Mouse (Mus musculus): ENCODE measurements around the gene 4930524B15Rik.
A peak's percentile ranks its signal among the peaks of the same experiment; 100 is the strongest.
"Not testable (repeated sequence)": the region's sequence is repeated elsewhere in the genome, so short reads cannot be mapped to it uniquely, and the experiment has no call there.

The 4930524B15Rik gene

GRCm38 (mm10) chr11:31983249-31983648 lies 17.9 kb downstream of the 4930524B15Rik start:
- no peak for DNase-seq (ENCODE audit: low spot score)

- DNase-seq (ENCODE audit: low spot score): no peak
Observed at GRCm38 (mm10) chr11:31984786-31985185, 19.4 kb downstream of the 4930524B15Rik start.

- DNase-seq (ENCODE audit: low spot score): no peak
Observed at GRCm38 (mm10) chr11:31992535-31992934, 27.1 kb downstream of the 4930524B15Rik start.

GRCm38 (mm10) chr11:31999716-32000115 lies 34.3 kb downstream of the 4930524B15Rik start:
- no peak for DNase-seq (ENCODE audit: low spot score)

GRCm38 (mm10) chr11:32000281-32000680 lies 34.9 kb downstream of the 4930524B15Rik start, which contains the start of gene Nsg2:
TSS of gene Nsg2 (plus strand) at chr11:32000463.
- peak; percentile 73 for DNase-seq (ENCODE audit: low spot score)

GRCm38 (mm10) chr11:32001181-32001910 lies 36.0 kb downstream of the 4930524B15Rik start:
- DNase-seq (ENCODE audit: low spot score): no peak

- no peak for DNase-seq (ENCODE audit: low spot score)
Observed at GRCm38 (mm10) chr11:32002670-32003072, 37.3 kb downstream of the 4930524B15Rik start.

GRCm38 (mm10) chr11:32008049-32008448 lies 42.7 kb downstream of the 4930524B15Rik start:
- not testable (repeated sequence) for DNase-seq (ENCODE audit: low spot score)

GRCm38 (mm10) chr11:32008852-32009251 lies 43.5 kb downstream of the 4930524B15Rik start:
- DNase-seq (ENCODE audit: low spot score): no peak

- no peak for DNase-seq (ENCODE audit: low spot score)
Observed at GRCm38 (mm10) chr11:32009961-32010662, 44.7 kb downstream of the 4930524B15Rik start.

GRCm38 (mm10) chr11:32010663-32010970 lies 45.2 kb downstream of the 4930524B15Rik start:
- DNase-seq (ENCODE audit: low spot score): no peak

- DNase-seq (ENCODE audit: low spot score): no peak
Observed at GRCm38 (mm10) chr11:32011867-32012603, 46.6 kb downstream of the 4930524B15Rik start.

- no peak for DNase-seq (ENCODE audit: low spot score)
Observed at GRCm38 (mm10) chr11:32013014-32013427, 47.6 kb downstream of the 4930524B15Rik start.

- no peak for DNase-seq (ENCODE audit: low spot score)
Observed at GRCm38 (mm10) chr11:32013561-32013960, 48.2 kb downstream of the 4930524B15Rik start.

GRCm38 (mm10) chr11:32018201-32018600 lies 52.8 kb downstream of the 4930524B15Rik start:
- no peak for DNase-seq (ENCODE audit: low spot score)

- DNase-seq (ENCODE audit: low spot score): no peak
Observed at GRCm38 (mm10) chr11:32020031-32020965, 54.9 kb downstream of the 4930524B15Rik start.

GRCm38 (mm10) chr11:32026634-32027033 lies 61.2 kb downstream of the 4930524B15Rik start:
- no peak for DNase-seq (ENCODE audit: low spot score)

- no peak for DNase-seq (ENCODE audit: low spot score)
Observed at GRCm38 (mm10) chr11:32027474-32028342, 62.3 kb downstream of the 4930524B15Rik start.

GRCm38 (mm10) chr11:32028605-32029004 lies 63.2 kb downstream of the 4930524B15Rik start:
- no peak for DNase-seq (ENCODE audit: low spot score)
